Mouse (Mus musculus): ENCODE measurements around the gene Wfdc12.
A peak's percentile ranks its signal among the peaks of the same experiment; 100 is the strongest.
"Not testable (repeated sequence)": the region's sequence is repeated elsewhere in the genome, so short reads cannot be mapped to it uniquely, and the experiment has no call there.

Wfdc12 gene

DNA sequence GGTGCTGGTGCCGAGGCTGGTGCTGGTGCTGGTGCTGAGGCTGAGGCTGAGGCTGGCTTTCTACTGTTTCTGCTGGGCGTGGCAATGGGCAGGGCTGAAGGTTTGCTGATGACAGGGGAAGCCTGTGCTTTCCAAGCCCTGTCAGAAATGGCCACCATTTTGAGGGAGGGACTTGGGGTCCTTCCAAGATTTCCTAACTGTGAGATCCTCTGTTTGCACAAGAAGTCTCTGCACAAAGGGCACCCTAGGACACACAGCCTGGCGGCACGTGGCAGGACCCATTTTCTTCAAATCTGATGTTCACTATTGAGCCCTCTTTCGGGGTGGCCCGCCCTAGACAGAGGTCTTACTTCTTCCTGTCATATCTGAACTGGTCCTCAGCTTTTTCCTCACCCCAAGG, at the start of gene Wfdc12:
Gene Wfdc12, minus strand, starts transcription at position 33 of the 400 bp plus-strand sequence.
- peak; percentile 59 for DNase-seq

DNA sequence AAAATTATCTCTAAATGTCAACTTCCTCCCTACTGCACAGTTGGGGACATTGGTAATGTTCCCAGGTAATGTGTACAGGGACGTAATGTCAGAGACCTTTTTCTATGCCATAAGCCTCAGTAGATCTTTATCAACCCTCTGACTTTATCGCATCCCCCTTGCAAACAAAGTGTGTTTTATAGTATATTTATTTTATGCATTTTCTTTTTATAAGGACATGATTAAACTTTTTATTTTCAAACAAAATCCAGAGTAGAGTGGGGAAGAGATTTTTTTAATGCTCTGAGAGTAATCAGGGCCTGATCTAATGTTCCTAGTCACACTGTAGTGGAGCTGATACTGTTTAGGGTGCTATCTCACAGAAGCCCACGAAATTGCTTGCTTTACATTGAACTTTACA, 48.0 kb upstream of the Wfdc12 start, which contains the start of gene Svs2:
Gene Svs2, minus strand, starts transcription at position 101 of the 400 bp plus-strand sequence.
- no peak for DNase-seq

DNA sequence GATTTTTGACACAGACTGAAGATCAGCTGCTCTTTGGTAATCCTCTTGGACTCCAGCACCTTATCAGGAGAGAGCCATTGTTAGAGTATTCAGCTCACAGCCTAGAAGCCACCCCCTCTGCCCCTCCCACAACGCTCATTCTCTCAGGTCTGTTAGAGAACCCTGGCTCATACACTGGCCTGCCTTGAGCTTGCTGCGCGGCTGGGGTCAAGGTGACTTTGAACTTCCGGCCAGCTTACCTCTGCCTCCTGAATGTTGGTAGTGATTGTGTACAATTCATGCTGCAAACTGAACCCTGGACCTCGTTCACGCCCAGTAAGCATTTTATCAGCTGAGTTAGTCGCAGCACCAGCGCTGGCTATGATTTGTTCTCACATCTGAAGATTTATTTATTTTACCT, 42.3 kb upstream of the Wfdc12 start:
- DNase-seq, result no peak

DNA sequence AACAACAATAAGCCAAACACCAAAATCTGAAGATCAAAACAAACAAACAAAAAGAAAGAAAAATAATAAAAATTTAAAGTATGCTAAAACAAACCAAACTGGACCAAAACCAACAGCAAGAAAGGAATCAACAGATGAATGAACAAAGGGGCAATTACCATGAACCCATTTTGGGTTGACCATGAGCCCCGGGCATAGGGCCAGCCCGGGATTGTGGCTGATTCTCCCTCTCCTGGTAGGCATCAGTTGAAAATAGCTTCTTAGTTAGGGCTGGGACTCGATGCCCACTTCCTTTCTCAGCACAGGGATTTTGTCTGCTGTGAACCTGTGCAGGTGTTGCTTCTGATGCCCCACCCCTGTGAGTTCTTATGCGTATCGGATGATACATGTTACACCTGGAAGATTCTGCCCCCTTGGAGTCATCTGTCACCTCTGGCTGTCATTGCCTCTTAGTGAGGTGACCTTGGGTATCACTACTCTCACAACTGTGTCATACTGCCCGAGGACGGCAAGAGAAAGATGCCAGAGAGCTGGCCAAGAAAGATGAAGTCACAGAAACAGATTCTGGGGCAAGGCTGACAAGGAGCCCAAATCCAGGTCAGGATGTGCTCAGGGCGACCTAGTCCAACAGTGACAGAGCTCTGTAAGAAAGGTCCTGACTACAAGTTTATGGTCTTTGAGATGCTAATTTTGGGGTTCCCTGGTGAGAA, 38.1 kb upstream of the Wfdc12 start:
- no peak for DNase-seq

DNA sequence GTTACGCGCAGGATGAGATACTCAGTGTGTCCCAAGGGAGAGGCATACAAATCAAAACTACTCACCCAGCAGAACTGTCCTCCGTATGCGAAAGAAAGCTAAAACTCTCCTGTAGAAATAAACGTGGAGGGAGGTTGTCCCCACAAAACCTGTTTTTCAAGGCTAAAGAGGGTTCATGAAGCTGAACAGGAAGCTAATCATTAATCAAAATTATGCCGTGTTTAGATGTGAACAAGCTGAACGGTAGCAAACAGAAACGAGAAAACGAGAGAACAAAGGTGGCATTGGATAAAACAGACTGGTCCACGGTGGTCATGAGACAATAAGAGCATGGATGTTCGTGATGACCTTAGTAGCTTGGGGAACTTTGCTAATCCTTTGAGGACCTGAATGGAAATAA, 31.1 kb upstream of the Wfdc12 start, which contains the start of gene Wfdc15b:
Gene Wfdc15b, minus strand, starts transcription at position 139 of the 400 bp plus-strand sequence.
- DNase-seq, result no peak

DNA sequence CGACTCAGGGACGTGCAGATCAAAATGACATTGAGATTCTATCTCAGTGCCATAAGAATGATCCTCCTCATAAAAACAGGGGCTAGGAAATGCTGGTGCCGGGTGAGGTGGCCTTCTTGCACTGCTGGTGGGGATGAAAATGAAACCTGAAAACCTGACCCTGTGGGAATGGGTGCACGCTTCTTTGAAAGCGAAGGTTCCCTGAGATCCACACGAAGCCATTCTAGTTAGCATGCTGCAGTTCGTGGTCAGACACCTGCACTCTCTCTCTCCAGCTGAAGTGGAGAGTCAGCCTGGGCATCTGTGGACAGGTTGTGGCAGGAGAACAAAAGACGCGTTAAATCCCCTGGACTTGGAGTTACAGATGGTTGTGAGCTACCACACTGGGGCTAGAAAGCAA, 28.9 kb upstream of the Wfdc12 start:
- DNase-seq, result no peak

DNA sequence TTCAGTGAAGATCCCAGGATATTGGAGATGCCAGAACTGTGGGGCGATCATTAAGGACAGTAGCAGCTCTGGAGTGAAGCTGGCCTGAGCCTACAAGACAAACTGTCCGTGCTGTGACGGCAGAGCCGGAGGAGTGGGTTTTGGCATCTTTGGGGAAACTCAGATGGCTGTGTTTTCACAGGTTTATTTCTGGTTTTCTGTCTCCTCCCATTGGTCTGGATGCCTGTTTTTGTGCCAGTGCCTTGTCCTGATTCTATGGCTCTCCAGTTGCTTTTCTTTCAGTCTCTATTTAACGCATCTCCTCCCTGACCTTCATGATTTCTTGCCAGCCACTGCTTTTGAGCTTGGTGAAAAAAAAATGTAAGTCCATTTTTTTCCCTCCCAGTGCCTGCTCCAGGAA, 22.3 kb upstream of the Wfdc12 start:
- DNase-seq, result no peak

DNA sequence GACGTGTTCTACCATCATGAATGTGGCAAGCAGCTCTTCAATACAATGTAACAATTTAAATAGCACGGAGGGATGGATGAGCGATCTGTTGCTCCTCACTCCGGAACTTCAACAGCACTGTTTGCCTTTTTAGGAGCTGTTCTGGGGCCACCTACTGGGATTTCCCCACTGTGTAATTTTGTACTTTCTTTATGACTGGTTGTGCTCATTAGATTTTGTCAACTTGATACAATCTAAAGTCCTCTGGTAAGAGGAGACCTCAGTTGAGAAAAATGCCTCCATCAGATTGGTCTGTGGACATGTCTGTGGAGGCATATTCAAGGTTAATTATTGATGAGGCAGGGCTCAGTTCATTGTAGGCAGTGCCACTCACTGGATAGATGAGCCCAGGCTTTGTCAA, 20.5 kb upstream of the Wfdc12 start:
- no peak for DNase-seq

DNA sequence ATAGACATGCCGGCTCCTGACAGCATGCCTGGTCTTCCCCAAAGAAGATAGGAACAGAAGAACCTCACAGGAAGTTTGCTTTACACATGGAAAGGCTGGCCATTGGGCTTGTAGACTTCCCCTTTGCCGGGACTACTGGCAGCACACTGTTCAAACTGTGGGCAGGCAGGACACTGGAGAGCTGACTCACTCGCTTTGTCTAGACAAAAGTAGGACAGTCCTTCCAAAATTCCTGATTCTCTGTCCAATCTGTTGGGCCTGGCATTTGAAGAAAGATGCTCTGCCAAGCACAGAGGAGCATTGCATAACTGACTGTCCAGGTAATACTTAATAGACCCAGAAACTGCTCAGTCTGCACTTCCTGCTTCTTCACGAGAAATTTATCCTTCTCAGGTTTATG, 16.3 kb upstream of the Wfdc12 start:
- no peak for DNase-seq

DNA sequence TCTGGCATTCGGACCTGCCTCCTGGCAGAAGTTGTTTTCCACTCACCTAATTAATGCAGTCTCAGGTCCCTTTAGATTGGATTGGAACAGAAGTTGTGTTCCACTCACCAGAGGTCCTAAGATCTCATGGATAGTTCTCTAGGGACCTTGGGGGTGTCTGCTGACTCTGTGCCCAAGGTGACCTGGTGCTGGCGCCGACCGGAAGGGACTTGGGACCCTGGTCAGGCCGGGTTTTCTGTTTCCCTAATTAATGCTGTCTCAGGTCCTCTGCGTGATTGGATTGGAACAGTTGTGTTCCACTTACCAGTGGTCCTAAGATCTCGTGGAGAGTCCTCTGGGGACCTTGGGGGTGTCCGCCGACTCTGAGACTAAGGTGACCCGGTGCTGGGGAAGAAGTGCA, 15.6 kb upstream of the Wfdc12 start:
- DNase-seq, result not testable (repeated sequence)

DNA sequence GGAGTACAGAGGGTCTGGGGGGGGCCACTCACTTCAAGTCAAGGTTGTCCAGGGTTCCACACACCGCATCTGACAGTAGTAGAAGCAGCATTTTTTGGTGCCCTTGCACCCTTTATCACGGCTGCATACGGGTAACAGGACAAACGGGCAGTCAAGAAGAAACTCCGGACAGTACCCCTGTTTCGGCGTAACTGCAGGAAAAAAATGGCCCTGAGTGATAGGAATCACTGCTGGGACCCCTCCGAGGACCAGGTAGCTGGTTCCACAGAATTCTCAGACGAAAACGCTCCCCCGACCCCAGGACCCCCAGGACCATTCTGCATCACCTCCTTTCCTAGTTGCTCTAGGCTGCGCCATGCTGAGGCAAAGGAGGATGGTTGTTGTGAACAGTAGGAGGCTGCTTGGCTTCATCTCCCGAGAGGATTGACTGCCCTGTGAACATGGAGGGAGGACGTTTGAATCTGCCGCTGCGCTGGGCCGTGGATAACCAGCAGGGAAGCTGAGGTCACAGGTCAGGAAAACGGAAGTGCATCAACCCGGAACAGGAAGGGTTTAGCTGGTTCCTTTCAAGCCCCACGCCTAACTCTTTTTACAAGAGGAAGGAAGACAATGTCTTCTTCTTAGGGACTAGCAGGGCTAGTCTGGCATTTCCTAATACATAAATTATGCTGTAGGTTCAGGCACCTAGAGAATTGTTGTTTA, 9.4 kb upstream of the Wfdc12 start, which contains the start of gene Wfdc15a:
Gene Wfdc15a, minus strand, starts transcription at position 505 of the 702 bp plus-strand sequence.
- no peak for DNase-seq

DNA sequence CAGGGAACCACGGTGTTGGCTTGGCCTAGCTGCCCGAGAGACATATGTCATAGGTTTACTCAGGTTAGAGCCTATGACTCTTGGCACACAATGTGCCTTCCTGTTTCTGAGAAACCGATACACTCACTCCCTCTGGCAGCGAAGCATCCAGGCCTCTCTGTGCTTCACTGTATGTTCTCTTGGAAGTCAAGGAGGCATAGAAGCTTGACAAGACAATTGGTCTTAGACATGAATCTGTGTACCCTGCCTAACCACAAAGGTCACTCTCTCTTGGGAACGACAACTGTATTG, 6.2 kb upstream of the Wfdc12 start:
- DNase-seq, result no peak

DNA sequence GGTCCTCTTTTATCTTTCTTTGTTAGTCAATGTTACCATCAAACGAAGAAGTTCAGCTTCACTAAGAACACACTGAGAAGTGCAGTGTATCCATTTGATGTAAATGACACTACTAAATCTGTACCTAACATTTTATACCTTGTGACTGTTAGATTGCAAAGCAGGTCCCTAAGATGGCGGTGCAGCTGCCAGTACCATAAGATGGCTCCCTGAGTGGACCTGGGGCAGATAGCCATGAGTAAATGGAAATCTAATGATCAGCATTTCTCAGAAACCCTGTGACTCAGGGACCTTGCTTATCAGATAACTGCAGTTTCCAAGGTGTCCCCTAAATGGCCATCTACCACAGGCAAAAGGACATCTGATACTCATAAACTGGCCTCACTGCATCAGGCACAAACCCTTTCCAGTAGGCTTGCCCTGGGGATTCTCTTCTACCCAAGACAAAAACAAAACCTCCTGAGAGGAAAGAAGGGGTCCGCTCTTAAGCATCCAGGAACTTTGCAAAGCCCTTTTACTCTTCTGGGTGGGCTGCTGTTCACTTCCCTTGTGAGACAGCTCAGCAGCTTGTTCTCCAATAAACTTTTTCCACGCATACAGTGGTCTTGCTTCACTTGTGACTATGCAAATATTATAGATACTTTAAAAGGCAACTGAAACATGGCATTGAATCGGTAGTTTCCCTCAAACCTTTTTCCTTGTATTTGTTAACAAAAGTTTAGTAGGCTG, 5.7 kb upstream of the Wfdc12 start:
- DNase-seq, result no peak

DNA sequence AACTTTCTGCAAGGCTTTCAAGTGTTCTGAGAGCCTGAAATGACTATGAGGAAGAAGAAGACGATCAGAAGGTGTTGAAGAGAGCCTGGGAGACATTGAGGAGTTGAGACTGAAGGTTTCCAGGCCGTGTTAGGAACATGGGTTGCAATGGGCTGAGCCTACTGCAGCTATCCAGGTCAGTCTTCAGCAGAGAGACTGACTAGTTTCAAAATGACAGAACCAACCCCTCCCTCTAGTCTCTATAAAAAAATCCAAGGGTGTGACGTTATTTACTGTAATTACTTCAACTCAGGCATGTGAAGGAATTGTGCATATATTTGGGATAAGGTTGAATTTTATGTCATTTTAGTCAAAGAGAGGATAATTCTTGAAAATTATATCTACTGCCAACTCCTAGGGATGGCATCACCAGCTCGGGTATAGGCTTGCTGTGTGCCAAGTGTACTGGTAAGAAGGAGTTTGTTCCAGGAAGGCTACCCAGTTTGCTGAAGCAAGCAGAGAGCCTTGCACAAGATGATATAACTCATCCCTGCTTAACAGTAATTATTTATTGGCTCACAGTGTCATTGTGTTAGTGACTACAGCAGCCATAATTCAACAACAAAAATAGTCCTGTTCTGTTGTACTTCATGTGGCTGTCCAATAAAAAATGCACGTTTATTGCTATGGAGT, 4.7 kb upstream of the Wfdc12 start:
- DNase-seq, result no peak

DNA sequence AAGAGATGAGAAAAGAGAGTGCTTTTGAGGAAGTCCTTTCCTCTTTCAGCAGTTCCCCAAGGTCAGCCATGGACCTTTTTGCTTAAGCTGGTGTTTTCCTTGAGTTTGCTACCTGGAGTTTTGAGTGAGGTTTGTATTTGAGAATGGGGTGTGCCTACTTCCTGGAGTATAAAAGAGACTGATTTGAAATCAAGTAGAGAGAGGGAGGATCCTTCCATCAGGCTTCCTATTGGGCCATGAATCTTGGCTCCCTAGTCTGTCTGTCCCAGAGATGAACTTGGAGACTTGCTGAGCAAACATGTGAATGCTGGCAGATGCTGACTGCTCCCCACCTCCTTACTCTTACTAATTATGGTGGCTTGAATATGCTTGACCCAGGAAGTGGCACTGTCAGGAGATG, 1.9 kb upstream of the Wfdc12 start:
- no peak for DNase-seq

DNA sequence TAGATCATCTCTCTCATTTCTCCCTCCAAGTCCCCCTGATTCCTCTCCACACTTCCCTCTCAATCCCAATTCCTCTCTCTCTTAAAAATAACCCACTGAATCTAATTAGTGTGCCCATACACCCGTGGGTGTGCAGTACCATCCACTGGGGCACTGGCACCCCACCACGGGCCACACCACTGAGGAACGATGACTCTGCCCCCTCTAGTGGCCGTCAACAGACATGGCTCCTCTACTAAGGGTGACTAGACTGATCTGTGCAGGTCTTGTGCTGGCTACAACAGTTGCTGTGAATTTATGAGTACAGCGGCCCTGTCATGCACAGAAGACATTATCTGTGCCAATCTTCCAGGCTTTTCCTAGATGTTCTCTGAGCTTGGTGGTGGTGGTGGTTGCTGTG, 1.7 kb downstream of the Wfdc12 start:
- DNase-seq, result peak; percentile 21

DNA sequence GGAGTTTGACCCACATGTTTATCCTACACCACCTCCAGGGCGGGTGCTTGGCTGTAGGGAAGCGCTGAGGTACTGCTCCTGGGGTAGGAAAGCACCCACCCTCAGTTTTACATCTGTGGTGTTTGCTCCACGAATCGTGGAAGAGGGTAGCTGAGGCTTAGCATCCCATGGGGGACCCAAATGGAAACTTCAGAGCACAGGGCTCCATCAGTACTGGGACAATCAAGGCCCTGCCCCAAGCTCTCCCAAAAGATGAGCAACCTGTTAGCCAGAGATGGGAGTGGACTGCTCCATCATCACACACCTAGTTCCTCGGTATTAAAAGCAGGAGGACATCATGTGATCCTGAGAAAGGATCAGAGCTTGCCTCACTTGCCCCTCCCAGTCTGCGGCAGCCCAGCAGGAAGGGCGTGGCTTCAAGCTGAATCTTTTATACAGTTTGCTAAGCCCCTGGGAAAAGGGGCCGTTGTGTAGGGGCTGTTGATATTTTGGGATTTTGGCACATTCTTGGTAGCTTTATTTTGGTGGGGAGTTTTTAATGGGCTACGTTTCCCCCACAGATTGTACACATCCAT, 6.2 kb downstream of the Wfdc12 start:
- DNase-seq, result no peak

DNA sequence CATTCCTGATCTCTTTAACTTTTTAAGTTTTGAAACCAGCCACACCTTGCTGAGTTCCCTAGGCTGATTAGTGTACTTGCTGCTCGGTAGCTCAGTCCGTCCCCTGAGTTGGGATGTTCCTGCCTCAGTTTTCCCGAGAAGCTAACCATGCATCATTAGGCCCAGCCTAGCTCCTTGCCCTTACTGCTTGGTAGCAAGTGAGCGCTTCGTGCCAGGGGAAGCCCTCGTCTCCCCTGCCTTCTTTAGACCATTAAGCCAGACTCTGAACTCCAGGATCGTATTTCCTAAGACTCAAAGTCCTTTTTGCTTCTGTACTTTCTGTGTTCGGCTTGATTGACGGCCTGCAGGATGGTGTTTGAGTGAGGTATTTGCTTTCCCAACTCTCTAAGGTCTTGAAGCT, 7.1 kb downstream of the Wfdc12 start:
- DNase-seq, result no peak

DNA sequence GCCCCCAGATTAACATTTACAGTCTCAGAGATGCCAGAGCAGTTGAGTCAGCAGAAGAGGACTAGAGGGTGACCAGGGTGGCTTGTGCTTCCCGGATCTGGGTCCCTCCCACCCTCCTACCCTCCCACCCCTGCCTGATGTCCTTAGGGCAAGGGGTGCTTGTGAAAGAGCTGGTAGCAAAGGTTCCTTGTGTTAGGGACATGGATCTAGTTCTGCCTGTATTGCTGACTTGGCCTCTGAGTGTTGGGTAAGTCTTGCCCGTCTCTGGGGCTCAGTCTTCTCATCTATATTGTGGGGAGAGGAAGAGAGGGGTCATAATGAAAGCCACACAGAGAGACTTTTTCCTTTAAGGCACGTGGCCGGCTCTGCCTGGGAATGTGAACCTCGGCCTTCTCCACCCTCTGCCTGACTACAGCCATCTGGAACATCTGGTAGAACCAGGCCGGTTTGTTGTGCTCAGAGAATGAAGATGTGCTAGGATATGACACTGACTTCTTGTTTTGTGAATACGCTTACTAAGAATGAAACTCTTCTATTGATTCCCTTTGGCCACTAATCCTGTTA, 7.6 kb downstream of the Wfdc12 start, which contains the start of gene Wfdc5:
Gene Wfdc5, minus strand, starts transcription at position 51 of the 564 bp plus-strand sequence.
- no peak for DNase-seq

DNA sequence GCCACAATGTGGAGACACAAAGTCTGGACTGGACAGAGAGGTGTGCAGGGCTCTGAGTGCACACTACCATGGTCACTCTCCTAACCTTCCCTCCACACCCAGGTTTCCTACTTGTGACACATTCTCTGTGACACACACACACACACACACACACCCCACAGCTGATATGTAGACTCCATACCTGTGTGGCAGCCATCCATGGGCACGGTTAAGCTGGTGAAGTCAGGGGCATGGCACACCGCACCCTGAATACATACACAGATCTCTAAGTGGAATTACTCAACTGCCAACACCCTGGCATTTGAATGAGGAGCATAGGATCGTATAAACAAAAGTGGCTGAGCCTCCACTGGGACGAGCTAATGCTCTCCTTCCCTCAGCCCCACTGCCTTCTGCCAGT, 9.6 kb downstream of the Wfdc12 start:
- peak; percentile 52 for DNase-seq

DNA sequence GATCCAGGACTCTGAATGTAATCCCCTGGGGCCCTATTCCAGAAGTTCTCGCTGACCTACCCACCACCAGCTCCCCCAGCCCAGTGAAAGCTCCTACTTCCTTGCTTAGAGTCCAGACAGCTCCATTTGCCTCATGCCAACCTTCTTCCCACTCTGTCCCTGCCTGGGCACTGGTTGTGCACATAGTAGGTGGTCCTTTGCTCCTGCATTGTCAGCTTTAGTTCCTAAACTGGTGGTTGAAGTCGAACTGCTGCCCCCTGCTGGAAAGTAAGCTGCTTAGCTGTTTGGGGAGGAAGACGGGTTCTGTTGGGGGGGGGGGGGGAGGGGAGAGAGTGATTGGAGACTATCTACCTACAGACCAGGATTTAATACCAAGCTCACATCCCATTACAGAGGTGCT, 10.3 kb downstream of the Wfdc12 start:
- peak; percentile 70 for DNase-seq

DNA sequence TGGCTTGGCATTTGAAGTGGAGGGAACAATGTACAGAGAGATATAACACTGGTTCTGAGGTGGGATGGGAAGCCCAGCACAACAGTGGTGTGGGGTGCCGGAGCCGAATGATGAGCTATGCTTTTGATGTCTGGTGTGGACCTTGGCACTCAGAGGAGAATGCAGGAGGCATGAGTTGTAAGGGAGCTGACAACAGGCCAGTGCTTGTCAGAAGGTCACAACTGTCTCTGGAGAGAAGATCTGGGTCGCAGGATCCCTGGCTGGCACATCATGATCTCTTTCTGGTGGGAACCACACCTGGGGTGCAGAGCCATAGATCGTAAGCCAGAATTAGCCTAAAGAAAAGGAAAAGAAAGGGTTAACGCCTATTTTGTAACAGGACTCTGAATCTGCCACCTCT, 12.6 kb downstream of the Wfdc12 start:
- DNase-seq, result no peak

DNA sequence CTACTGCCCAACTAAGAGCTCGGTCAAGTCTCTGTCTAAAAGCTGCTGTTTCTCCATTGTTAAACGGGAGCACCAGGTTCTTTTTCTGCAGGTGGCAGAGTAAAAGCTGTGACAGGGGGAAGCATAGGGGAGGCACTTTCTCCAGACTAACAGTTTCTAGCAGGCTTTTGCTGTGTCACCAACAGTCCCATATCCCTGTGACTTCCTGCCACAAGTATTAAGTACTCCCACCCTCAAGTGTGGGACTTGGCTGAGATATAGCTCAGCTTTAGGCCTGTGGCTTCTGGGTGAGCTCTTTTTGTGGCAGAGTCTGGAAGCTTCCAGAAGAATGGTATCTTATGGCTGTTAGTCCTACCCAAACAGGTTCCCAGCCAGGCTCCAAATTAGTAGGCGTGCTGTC, 14.6 kb downstream of the Wfdc12 start:
- DNase-seq, result no peak
